ENCODE assay signal across 10 mouse cellular contexts in genomic region chr1:77503711-77504181, GRCm38 (mm10). TPM values are rescaled to one million over a fixed set of nuclear protein-coding genes. Genes with fewer than 3 reads are reported as not detected.
A peak's percentile ranks its signal among the peaks of the same experiment; 100 is the strongest.
DNase-seq lines count a peak whose midpoint lies in the region; ATAC-seq and TF ChIP-seq lines count a peak whose summit lies in the region.
"Had no signal": no experiment of that assay in that cellular context is flagged by ENCODE, and none has a peak within 500 bp of the region (broad histone marks: within the 10 kb centered on the region; RNA-seq: fewer than 3 reads in every experiment).

No protein-coding gene starts in this region.

- H3K27me3 ChIP-seq in lung, postnatal 0 days (replicated peaks; ENCODE audit: insufficient read depth, low read length), result no peaks in the 10 kb centered on the region
- no peaks in the 10 kb centered on the region for H3K27me3 ChIP-seq in embryonic facial prominence, embryonic 14.5 days (replicated peaks; ENCODE audit: control insufficient read depth, insufficient read depth, low read length)
- H3K27me3 ChIP-seq in heart, embryonic 10.5 days (ENCODE audit: insufficient read depth, poor library complexity, severe bottlenecking), result peaks cover 12% of the 10 kb centered on the region
- H3K27me3 ChIP-seq: embryonic facial prominence, embryonic 15.5 days had no signal

- WGBS in lung, postnatal 0 days, result 62% methylated on average over 8 of the region's 8 CpGs
- WGBS in lung, adult 2 months, result 75% methylated on average over 8 of the region's 8 CpGs
- 71% methylated on average over 8 of the region's 8 CpGs for WGBS in embryonic facial prominence, embryonic 14.5 days
- 78% methylated on average over 8 of the region's 8 CpGs for WGBS in heart, embryonic 10.5 days

- no peak overlapping the region for H3K27ac ChIP-seq in lung, postnatal 0 days (ENCODE audit: low read length)
- H3K27ac ChIP-seq in embryonic facial prominence, embryonic 14.5 days (replicated peaks; ENCODE audit: low read depth, low read length), result no peak overlapping the region
- H3K27ac ChIP-seq in heart, embryonic 10.5 days, result no peak overlapping the region
- H3K27ac ChIP-seq: embryonic facial prominence, embryonic 15.5 days had no signal

- TF ChIP-seq CTCF in lung, postnatal 0 days (IDR thresholded peaks at IDR 0.05), result no peak
- TF ChIP-seq CTCF in lung, adult 2 months (IDR thresholded peaks at IDR 0.05; ENCODE audit: insufficient read depth, low read length), result no peak

- peaks cover 5% of the 10 kb centered on the region; the same call in 1 of the 2 replicates for H3K36me3 ChIP-seq in lung, postnatal 0 days (ENCODE audit: insufficient read depth, low read length)
- peaks cover 52% of the 10 kb centered on the region for H3K36me3 ChIP-seq in embryonic facial prominence, embryonic 14.5 days (ENCODE audit: control insufficient read depth, insufficient read depth, low read length)
- H3K36me3 ChIP-seq in heart, embryonic 10.5 days, result peaks cover 18% of the 10 kb centered on the region

- H3K4me3 ChIP-seq in lung, postnatal 0 days (ENCODE audit: low read depth, low read length), result no peak overlapping the region
- H3K4me3 ChIP-seq in lung, adult 2 months (replicated peaks; ENCODE audit: extremely low read depth, low read depth, low read length), result no peak overlapping the region
- peak overlapping the region; percentile 6; the same call in 1 of the 2 replicates for H3K4me3 ChIP-seq in embryonic facial prominence, embryonic 14.5 days (ENCODE audit: low read depth, low read length)
- H3K4me3 ChIP-seq in heart, embryonic 10.5 days, result no peak overlapping the region

- H3K9me3 ChIP-seq in lung, postnatal 0 days (ENCODE audit: low read length), result no peaks in the 10 kb centered on the region
- H3K9me3 ChIP-seq in embryonic facial prominence, embryonic 14.5 days (ENCODE audit: control insufficient read depth, low read length), result no peaks in the 10 kb centered on the region
- H3K9me3 ChIP-seq in heart, embryonic 10.5 days, result no peaks in the 10 kb centered on the region
- H3K9me3 ChIP-seq: embryonic facial prominence, embryonic 15.5 days had no signal

- no peak for TF ChIP-seq EP300 in lung, postnatal 0 days (IDR thresholded peaks at IDR 0.05)

- no peaks in the 10 kb centered on the region for H3K4me1 ChIP-seq in lung, postnatal 0 days (ENCODE audit: insufficient read depth, low read depth, low read length)
- H3K4me1 ChIP-seq in lung, adult 2 months (ENCODE audit: control insufficient read depth, insufficient read depth, low read length), result no peaks in the 10 kb centered on the region; the same call in 1 of the 2 replicates
- H3K4me1 ChIP-seq in embryonic facial prominence, embryonic 14.5 days (ENCODE audit: control insufficient read depth, insufficient read depth, low read length), result peaks cover 29% of the 10 kb centered on the region
- H3K4me1 ChIP-seq in heart, embryonic 10.5 days, result peaks cover 24% of the 10 kb centered on the region

- no peak for TF ChIP-seq POLR2A in lung, adult 2 months (IDR thresholded peaks at IDR 0.05; ENCODE audit: borderline replicate concordance, extremely low read depth, low read depth, low read length)

- ATAC-seq in lung, postnatal 0 days, result peak; percentile 49; the same call in 1 of the 2 replicates
- ATAC-seq in embryonic facial prominence, embryonic 14.5 days (ENCODE audit: low read depth), result no peak

- no peak overlapping the region for H3K9ac ChIP-seq in lung, postnatal 0 days (replicated peaks; ENCODE audit: low read depth)
- H3K9ac ChIP-seq in embryonic facial prominence, embryonic 14.5 days (ENCODE audit: low read depth, low read length), result no peak overlapping the region
- H3K9ac ChIP-seq: embryonic facial prominence, embryonic 15.5 days had no signal

- no peak overlapping the region for H3K4me2 ChIP-seq in lung, postnatal 0 days (replicated peaks; ENCODE audit: low read depth, low read length)
- H3K4me2 ChIP-seq in embryonic facial prominence, embryonic 14.5 days (ENCODE audit: low read depth, low read length), result peak overlapping the region; percentile 45

- DNase-seq in lung, postnatal 0 days (ENCODE audit: low spot score), result no peak
- DNase-seq in lung, adult 2 months, result no peak
- no peak for DNase-seq in embryonic facial prominence, embryonic 14.5 days (ENCODE audit: low spot score)
- DNase-seq in layer of hippocampus, adult 9-11 months, result peak; percentile 52
- DNase-seq in right cerebral cortex, postnatal 25 days, result peak; percentile 65
- no peak for DNase-seq in cerebellum, adult 18-20 months
- DNase-seq in heart, embryonic 10.5 days (ENCODE audit: low spot score), result no peak
- DNase-seq in gastrocnemius, adult 8-10 months (ENCODE audit: low spot score in 2 of 2), result no peak
- DNase-seq: lung, postnatal 4 days had no signal

RNA-seq across cellular contexts. Expression of gene Epha4, which starts 11.1 kb away (rescaled TPM):
- 9.5 and 9.6 TPM in 2 replicates for polyA plus RNA-seq in lung, postnatal 0 days (2015; fragmentation: Nextera tagmentation; extraction: Ambion mirVana)
- polyA plus RNA-seq in lung, adult 2 months (2012; rRNA removed), result 8.3 and 20.6 TPM in 2 replicates
- polyA plus RNA-seq in embryonic facial prominence, embryonic 14.5 days (2014; fragmentation: Nextera tagmentation; extraction: Ambion mirVana), result 23.2 and 36.2 TPM in 2 replicates
- 6.1 and 11.5 TPM in 2 replicates for polyA plus RNA-seq in heart, embryonic 10.5 days (2016; fragmentation: Nextera tagmentation; extraction: Ambion mirVana)
- total RNA-seq in gastrocnemius, adult 8-10 months (2022), result 1 to 10 TPM; 1.1 to 1.4 (median 1.2) TPM

Comparison
In these comparisons a context has a peak if more than half of its experiments do, and no peak if none do; other contexts are left out.
1. DNase-seq: peak in layer of hippocampus, adult 9-11 months (single experiment) and right cerebral cortex, postnatal 25 days (single experiment); none in lung, postnatal 0 days (single experiment), lung, adult 2 months (single experiment), embryonic facial prominence, embryonic 14.5 days (single experiment), cerebellum, adult 18-20 months (0 of 2), heart, embryonic 10.5 days (single experiment) and gastrocnemius, adult 8-10 months (0 of 2).